Mouse (Mus musculus): Measurements from ENCODE around the gene D5Ertd579e. TPM values are rescaled to one million over a fixed set of nuclear protein-coding genes. Genes with fewer than 3 reads are reported as not detected.

D5Ertd579e gene
- total RNA-seq, 2 experiments from 2014 or later = 99.1 to 118 TPM

- no peak for DNase-seq (ENCODE audit: low spot score in 2 of 2)
Measured at GRCm38 (mm10) chr5:36720710-36721375, 25.0 kb upstream of the D5Ertd579e start.

GRCm38 (mm10) chr5:36720219-36720618 lies 24.4 kb upstream of the D5Ertd579e start:
- DNase-seq (ENCODE audit: low spot score in 2 of 2) = no peak

DNA sequence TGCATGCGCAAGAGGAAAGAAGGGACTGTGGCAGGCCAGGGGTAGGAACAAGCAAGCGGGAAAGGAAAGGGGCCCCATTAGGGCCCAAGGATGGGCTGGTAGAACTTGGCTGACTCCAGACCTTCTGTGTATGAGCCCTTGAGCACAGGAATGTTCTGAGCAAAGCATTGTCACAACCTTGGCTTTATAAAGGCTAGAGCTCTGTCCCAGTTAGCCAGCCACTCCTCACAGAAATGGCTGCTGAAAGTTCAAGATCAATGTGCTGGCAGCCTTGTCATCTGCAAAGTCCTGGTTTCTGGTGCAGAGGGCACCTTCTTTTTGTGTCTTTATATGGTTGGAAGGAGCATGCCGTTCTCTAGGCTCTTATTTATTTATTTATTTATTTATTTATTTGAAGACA lies 23.8 kb upstream of the D5Ertd579e start:
- no peak for DNase-seq (ENCODE audit: low spot score in 2 of 2)

GRCm38 (mm10) chr5:36719135-36719534 lies 23.3 kb upstream of the D5Ertd579e start:
- no peak for DNase-seq (ENCODE audit: low spot score in 2 of 2)

DNA sequence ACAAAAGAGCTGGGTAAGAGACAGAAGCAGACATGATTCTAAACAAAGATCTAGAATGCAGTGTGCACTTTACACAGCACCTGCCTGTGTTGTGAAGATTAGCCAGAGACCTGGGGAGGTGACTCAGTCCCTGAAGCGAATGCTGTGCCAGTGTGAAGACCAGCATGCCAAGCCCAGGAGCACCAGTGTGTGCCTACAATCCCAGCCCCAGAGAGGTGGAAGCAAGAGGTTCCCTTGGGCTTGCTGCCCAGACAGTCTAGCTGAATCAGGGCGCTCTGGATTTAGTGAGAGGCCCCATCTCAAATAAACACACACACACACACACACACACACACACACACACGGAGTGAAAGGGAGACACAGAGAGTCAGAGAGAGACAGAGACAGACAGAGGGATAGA lies 22.1 kb upstream of the D5Ertd579e start:
- no peak for DNase-seq (ENCODE audit: low spot score in 2 of 2)

- DNase-seq (ENCODE audit: low spot score in 2 of 2) = no peak
Measured at GRCm38 (mm10) chr5:36716816-36717215, 21.0 kb upstream of the D5Ertd579e start.

DNA sequence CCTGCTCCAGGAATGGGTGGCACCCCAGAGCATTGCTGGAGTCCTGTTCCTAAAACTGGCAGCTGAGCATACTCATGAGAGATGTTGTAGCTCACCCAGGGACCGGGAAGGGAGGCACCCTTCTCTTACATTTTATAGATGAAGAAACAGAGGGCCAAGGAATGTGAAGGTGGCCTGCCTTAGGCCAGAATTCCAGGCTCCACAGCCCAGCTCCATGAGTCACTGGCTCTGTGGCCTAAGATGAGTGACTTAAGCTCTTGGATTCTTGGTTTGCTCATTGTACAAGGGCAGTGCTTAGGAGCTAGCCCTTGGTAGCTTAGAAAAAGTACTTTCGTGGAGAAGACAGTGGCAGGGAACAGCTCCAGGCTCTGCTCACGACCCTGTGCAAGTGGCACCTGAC lies 19.0 kb upstream of the D5Ertd579e start:
- no peak for DNase-seq (ENCODE audit: low spot score in 2 of 2)

DNA sequence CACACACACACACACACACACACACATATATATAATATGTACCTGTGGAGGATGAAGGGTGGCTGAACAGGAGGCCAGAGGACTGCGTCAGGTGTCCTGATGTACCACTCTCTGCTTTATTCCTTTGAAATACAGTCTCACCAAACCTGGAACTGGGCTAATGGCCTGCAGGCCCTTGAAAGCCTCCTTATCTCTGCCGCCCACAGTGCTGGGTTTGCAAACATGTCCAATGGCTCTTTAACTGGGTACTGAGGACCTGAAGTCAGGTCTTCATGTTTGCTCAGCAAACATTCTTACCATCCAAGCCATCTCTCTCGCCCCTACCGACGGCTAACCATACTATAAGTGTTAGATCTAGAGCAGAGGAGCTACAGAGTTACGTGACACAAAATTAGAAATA lies 17.9 kb upstream of the D5Ertd579e start:
- DNase-seq (ENCODE audit: low spot score in 2 of 2) = no peak

DNA sequence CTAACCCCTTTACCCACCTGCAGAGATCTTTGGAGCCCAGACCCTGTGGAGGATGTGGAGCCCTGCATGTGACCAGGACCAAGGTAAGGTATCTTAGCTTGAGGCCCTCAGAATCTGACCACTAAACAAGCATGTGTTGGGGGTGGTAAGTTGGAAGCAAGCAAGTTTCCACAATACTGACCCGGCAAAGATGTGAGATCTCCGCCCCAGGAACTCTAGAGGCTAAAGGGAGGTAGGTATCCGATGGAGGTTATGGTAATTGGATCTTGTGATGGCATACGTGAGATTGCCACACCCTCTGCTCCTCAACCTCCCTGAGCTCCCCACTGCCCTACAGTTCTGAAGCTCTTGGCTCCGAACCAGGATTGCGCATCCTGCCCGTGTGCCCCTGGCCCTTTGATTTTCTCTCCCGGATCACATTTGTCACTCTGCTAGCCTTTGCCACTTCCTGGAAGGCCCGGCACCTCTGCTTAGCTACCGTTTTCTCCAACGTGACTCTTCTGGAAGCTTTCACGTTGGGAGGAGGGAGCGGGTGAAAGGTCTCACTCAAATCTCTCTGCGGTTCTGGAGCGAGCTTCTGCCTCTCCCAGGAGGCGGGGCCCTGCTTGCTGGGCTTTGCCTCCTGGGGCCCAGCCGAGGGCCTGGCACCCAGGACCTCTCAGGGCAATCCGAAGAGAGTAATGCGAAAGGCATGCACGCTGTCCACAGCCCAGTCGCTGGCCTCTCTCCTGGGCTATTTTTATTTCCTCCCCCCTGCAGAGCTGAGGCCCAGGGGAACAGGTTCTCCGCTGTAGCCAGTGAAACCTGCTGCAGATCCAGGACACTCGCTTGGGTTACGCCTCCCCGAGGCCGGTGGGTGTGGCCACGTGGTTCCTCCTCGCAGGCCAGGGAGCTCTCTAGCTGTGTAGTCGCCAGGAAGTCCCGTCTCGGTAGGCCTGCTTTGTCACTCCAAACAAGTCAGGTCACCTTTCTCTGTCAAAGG lies 17.0 kb upstream of the D5Ertd579e start:
- no peak for DNase-seq (ENCODE audit: low spot score in 2 of 2)

GRCm38 (mm10) chr5:36711863-36712262 lies 16.0 kb upstream of the D5Ertd579e start:
- DNase-seq (ENCODE audit: low spot score in 2 of 2) = no peak

DNA sequence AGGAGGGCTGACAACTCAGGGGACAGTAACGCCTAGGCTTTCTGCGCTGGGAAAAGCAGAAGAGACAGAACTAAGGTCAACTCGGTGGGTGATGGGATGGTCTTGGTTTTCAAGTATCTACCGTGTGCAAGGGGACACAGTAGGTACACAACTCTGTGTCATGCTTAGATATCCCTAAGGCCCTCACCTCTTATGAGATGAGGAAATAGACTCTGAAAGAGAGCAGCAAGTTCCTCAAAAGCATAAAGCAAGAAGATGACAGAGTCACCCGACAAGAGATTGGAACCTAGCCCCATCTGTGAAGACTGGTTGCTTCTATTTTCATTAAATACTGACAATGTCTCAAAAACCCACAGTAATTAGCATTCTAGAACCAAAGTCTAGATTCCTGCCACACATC lies 10.0 kb upstream of the D5Ertd579e start:
- no peak for DNase-seq (ENCODE audit: low spot score in 2 of 2)

GRCm38 (mm10) chr5:36705390-36705789 lies 9.6 kb upstream of the D5Ertd579e start:
- no peak for DNase-seq (ENCODE audit: low spot score in 2 of 2)

DNA sequence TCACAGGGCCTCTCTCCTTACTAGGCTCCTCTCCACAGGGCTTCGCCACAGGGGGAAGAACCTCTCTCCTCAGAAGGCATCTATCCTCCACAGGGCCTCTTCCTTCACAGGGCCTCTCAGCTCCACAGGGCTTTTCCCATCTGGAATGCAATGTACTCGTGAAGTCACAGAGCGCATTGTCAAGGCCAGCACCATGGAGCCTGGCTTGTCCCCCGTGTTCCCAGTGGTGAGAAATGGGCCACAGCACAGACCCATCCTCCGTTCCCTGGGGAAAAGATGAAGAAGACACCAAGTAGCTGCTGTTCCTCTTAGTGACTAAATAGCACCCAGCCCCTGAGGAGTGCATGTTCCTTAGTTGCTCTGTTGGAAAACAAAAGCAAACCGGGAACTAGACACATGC lies 8.9 kb upstream of the D5Ertd579e start:
- no peak for DNase-seq (ENCODE audit: low spot score in 2 of 2)

DNA sequence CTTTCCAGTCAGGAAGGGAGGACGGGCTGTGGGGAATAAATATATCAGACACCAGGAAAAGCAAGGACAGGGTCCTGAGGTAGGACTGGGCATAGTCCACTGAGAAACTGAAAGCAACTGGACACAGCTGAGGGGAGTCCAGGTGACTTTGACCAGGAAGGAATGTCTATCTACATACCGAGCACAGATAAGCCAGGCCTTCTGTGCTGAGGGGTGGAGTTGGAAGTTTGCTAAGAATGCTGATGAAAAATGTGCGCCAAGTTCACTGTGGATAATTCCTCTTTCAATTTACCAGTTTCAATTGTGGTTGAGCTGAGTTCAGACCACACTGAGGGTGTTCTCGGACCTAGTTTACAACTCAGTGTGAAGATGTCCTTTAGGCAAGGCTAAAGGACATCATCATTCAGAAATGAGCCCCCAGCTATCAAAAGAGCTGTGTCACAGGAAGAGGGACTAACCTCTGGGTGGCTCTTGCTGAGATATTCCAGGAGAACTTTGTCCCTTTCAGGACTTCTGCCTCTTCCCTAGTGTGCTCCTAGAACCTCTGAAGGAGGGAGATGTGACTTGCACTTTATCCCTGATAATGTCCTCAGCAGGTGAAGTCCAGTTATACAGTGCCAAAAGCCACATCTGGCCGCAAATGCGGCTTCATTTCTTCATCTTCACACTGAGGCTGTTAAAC lies 5.3 kb upstream of the D5Ertd579e start:
- DNase-seq (ENCODE audit: low spot score in 2 of 2) = no peak

DNA sequence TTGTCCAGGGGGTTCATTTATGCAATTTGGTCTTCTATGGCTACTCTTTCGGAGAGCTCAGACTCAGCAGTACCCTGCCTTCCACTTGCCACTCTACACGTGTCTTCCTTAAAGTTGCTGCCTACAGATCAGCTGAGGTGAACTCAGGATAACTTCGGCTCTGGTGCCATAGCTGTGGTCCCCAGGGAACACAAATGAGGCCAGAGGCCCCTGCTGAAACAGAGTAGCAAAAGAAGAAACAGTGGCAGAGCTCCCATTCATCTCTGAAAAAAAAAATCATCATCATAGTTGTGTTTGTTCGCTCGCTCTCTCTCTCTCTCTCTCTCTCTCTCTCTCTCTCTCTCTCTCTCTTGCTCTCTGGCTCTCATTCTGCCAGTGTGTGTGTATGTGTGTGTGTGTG lies 2.9 kb upstream of the D5Ertd579e start:
- no peak for DNase-seq (ENCODE audit: low spot score in 2 of 2)

DNA sequence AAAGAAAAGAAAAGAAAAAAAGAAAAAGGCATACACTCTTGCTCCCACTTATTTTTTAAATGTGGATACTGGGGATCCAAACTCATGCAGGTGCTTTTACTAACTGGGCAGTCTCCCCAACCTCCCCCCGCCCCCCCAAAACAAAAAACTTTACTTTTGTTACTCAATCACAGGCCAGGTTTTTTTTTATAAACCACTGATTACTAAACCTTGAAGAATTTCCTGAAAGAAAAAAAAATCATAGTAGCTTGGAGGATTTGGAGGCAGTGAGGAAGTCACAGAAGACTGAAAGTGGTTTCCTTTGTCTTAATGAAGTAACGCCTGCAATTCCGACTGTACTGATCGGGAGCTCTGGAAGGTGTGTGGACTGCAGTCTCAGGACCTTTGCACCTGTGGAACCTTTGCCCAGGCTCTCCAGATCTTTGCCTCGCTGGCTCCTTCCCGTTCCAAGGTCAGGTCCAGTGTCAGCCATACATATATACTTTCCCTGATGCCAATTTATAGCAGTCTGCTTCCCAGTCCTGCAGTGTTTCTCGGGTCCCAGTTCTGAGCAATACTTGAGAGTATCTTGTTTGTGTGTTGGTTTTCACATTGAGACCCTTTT lies 2.3 kb upstream of the D5Ertd579e start:
- no peak for DNase-seq (ENCODE audit: low spot score in 2 of 2)

GRCm38 (mm10) chr5:36696504-36697300 lies 878 bp upstream of the D5Ertd579e start:
- DNase-seq (ENCODE audit: low spot score in 2 of 2) = no peak

GRCm38 (mm10) chr5:36695005-36695404 lies 819 bp downstream of the D5Ertd579e start:
- no peak for DNase-seq (ENCODE audit: low spot score in 2 of 2)

DNA sequence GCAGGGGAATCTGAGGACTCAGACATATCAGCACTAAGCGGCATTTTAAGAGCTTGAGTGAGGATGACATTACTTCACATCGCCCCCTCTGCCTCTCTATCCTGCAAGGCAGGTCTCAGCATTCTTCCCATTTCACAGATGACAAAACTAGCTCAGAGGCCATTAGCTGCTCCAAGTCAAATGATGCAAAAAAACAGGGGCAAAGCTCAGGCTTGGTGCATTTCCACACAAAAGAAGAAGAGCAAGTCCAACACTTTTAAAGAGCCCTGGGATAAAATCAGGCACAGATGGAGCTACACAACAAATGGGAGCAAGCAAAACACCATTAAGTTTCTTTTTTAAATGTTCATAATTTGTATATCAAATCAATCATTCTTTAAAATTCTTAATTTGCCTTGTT lies 2.2 kb downstream of the D5Ertd579e start:
- no peak for DNase-seq (ENCODE audit: low spot score in 2 of 2)

GRCm38 (mm10) chr5:36691423-36691822 lies 4.4 kb downstream of the D5Ertd579e start:
- DNase-seq (ENCODE audit: low spot score in 2 of 2) = no peak

DNA sequence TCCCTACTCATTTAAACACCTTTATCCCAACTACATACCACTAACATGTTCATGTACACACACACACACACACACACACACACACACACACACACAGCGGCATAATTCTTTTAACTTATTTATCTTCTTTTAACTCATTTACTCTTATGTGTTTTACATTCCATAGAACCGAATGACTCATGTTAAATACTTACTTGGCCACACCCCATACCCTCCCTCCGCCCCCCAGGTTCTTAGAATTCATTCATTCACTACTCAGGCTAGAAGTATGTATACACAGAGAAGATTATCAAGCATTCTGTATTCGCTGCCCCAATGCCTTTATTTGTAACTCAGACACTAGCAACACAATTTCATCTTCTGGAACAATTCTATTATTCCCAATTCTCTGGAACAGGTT lies 10.7 kb downstream of the D5Ertd579e start:
- DNase-seq (ENCODE audit: low spot score in 2 of 2) = no peak

Data from layer of hippocampus, postnatal 14 days (tissue).